Mouse (Mus musculus): Measurements from ENCODE around the gene Kmt2e. TPM values are rescaled to one million over a fixed set of nuclear protein-coding genes. Genes with fewer than 3 reads are reported as not detected.

The Kmt2e gene
- polyA plus RNA-seq, 1 experiment from 2014 or later: 178 TPM

- H3K9ac ChIP-seq (replicated peaks): no peak overlapping the region
- H3K4me1 ChIP-seq (replicated peaks): peaks cover 9% of the 10 kb centered on the region
- no peak for ATAC-seq
- WGBS: 95% methylated on average over 13 of the region's 13 CpGs
- no peaks in the 10 kb centered on the region for H3K27me3 ChIP-seq
- H3K27ac ChIP-seq: no peak overlapping the region
- H3K36me3 ChIP-seq: peaks cover 63% of the 10 kb centered on the region
- H3K4me3 ChIP-seq (replicated peaks): no peak overlapping the region
- no peak overlapping the region for H3K4me2 ChIP-seq (replicated peaks)
- H3K9me3 ChIP-seq: no peaks in the 10 kb centered on the region; the same call in 1 of the 2 replicates
These were observed 79.2 kb downstream of the Kmt2e start for GRCm38 (mm10) chr5:23513468-23513867.

- H3K4me1 ChIP-seq (replicated peaks): peaks cover 15% of the 10 kb centered on the region
- no peak overlapping the region for H3K4me2 ChIP-seq (replicated peaks)
- no peak overlapping the region for H3K9ac ChIP-seq (replicated peaks)
- H3K27ac ChIP-seq: no peak overlapping the region
- no peaks in the 10 kb centered on the region for H3K9me3 ChIP-seq
- WGBS: 94% methylated on average over 10 of the region's 10 CpGs
- H3K4me3 ChIP-seq (replicated peaks): no peak overlapping the region
- no peak for ATAC-seq
- H3K27me3 ChIP-seq: no peaks in the 10 kb centered on the region
- H3K36me3 ChIP-seq: peaks cover 54% of the 10 kb centered on the region
These were observed 80.8 kb downstream of the Kmt2e start for GRCm38 (mm10) chr5:23515038-23515437.

- Histone ChIP-seq H3K4me1 (replicated peaks) (peaks cover 15% of the 10 kb centered on the region), H3K4me2 (replicated peaks) (no peak overlapping the region), H3K27ac (peak overlapping the region; percentile 71), H3K27me3 (no peaks in the 10 kb centered on the region), H3K9me3 (no peaks in the 10 kb centered on the region), H3K9ac (replicated peaks) (no peak overlapping the region), H3K36me3 (peaks cover 55% of the 10 kb centered on the region), H3K4me3 (replicated peaks) (no peak overlapping the region)
- 32% methylated on average over 3 of the region's 3 CpGs for WGBS
- ATAC-seq: peak; percentile 83
These were observed 82.7 kb downstream of the Kmt2e start for GRCm38 (mm10) chr5:23516962-23517361.

- no peak overlapping the region for H3K4me3 ChIP-seq (replicated peaks)
- H3K27me3 ChIP-seq: no peaks in the 10 kb centered on the region
- H3K4me2 ChIP-seq (replicated peaks): no peak overlapping the region
- peaks cover 59% of the 10 kb centered on the region for H3K36me3 ChIP-seq
- H3K27ac ChIP-seq: peak overlapping the region; percentile 54; the same call in 1 of the 2 replicates
- H3K9ac ChIP-seq (replicated peaks): no peak overlapping the region
- no peak for ATAC-seq
- 71% methylated on average over 4 of the region's 4 CpGs for WGBS
- H3K9me3 ChIP-seq: no peaks in the 10 kb centered on the region
- peaks cover 15% of the 10 kb centered on the region for H3K4me1 ChIP-seq (replicated peaks)
These were observed 83.6 kb downstream of the Kmt2e start for GRCm38 (mm10) chr5:23517839-23518238.

GRCm38 (mm10) chr5:23518673-23519072 is 84.4 kb downstream of the Kmt2e start:
- H3K9me3 ChIP-seq: no peaks in the 10 kb centered on the region
- WGBS: 80% methylated on average over 3 of the region's 3 CpGs
- no peaks in the 10 kb centered on the region for H3K27me3 ChIP-seq
- H3K4me1 ChIP-seq (replicated peaks): peaks cover 15% of the 10 kb centered on the region
- no peak overlapping the region for H3K4me2 ChIP-seq (replicated peaks)
- H3K27ac ChIP-seq: 0 out of 2 replicates have a peak overlapping the region, but pooled peaks have one; percentile 32
- peaks cover 54% of the 10 kb centered on the region for H3K36me3 ChIP-seq
- 0 out of 2 replicates have a peak, but pooled peaks have one; percentile 13 for ATAC-seq
- no peak overlapping the region for H3K9ac ChIP-seq (replicated peaks)
- no peak overlapping the region for H3K4me3 ChIP-seq (replicated peaks)

GRCm38 (mm10) chr5:23519679-23520078 is 85.4 kb downstream of the Kmt2e start:
- WGBS: 91% methylated on average over 3 of the region's 3 CpGs
- H3K27me3 ChIP-seq: no peaks in the 10 kb centered on the region
- H3K9ac ChIP-seq (replicated peaks): no peak overlapping the region
- no peak overlapping the region for H3K4me3 ChIP-seq (replicated peaks)
- H3K27ac ChIP-seq: no peak overlapping the region
- no peaks in the 10 kb centered on the region for H3K9me3 ChIP-seq
- H3K36me3 ChIP-seq: peaks cover 54% of the 10 kb centered on the region
- no peak overlapping the region for H3K4me2 ChIP-seq (replicated peaks)
- no peak for ATAC-seq
- peaks cover 15% of the 10 kb centered on the region for H3K4me1 ChIP-seq (replicated peaks)

GRCm38 (mm10) chr5:23521645-23522044 is 87.4 kb downstream of the Kmt2e start:
- no peaks in the 10 kb centered on the region for H3K27me3 ChIP-seq
- peaks cover 50% of the 10 kb centered on the region for H3K36me3 ChIP-seq
- H3K9ac ChIP-seq (replicated peaks): no peak overlapping the region
- H3K4me3 ChIP-seq (replicated peaks): no peak overlapping the region
- peaks cover 15% of the 10 kb centered on the region for H3K4me1 ChIP-seq (replicated peaks)
- no peak overlapping the region for H3K27ac ChIP-seq
- H3K9me3 ChIP-seq: no peaks in the 10 kb centered on the region
- ATAC-seq: no peak
- no peak overlapping the region for H3K4me2 ChIP-seq (replicated peaks)
- WGBS: 95% methylated on average over 1 of the region's 1 CpGs

GRCm38 (mm10) chr5:23523936-23524335 is 89.7 kb downstream of the Kmt2e start:
- Histone ChIP-seq H3K4me2 (replicated peaks) (no peak overlapping the region), H3K36me3 (peaks cover 54% of the 10 kb centered on the region), H3K9me3 (no peaks in the 10 kb centered on the region), H3K27me3 (no peaks in the 10 kb centered on the region), H3K9ac (replicated peaks) (no peak overlapping the region), H3K4me3 (replicated peaks) (no peak overlapping the region), H3K27ac (no peak overlapping the region), H3K4me1 (replicated peaks) (peaks cover 5% of the 10 kb centered on the region; the same call in 1 of the 2 replicates)
- 91% methylated on average over 3 of the region's 3 CpGs for WGBS
- ATAC-seq: no peak

- Histone ChIP-seq H3K4me1 (replicated peaks) (no peaks in the 10 kb centered on the region), H3K36me3 (peaks cover 54% of the 10 kb centered on the region), H3K9ac (replicated peaks) (no peak overlapping the region), H3K27me3 (no peaks in the 10 kb centered on the region), H3K27ac (no peak overlapping the region), H3K4me3 (replicated peaks) (no peak overlapping the region), H3K9me3 (no peaks in the 10 kb centered on the region), H3K4me2 (replicated peaks) (no peak overlapping the region)
- WGBS: 78% methylated on average over 3 of the region's 3 CpGs
- ATAC-seq: no peak
These were observed 90.4 kb downstream of the Kmt2e start for GRCm38 (mm10) chr5:23524621-23525020.

GRCm38 (mm10) chr5:23531100-23531499 is 96.9 kb downstream of the Kmt2e start:
- Histone ChIP-seq H3K4me2 (replicated peaks) (no peak overlapping the region), H3K4me1 (replicated peaks) (no peaks in the 10 kb centered on the region), H3K4me3 (replicated peaks) (no peak overlapping the region), H3K36me3 (peaks cover 27% of the 10 kb centered on the region), H3K27me3 (no peaks in the 10 kb centered on the region), H3K9ac (replicated peaks) (no peak overlapping the region), H3K27ac (no peak overlapping the region), H3K9me3 (no peaks in the 10 kb centered on the region)
- WGBS: 97% methylated on average over 6 of the region's 6 CpGs
- ATAC-seq: no peak

- H3K27ac ChIP-seq: no peak overlapping the region
- H3K4me3 ChIP-seq (replicated peaks): no peak overlapping the region
- H3K4me1 ChIP-seq (replicated peaks): no peaks in the 10 kb centered on the region
- H3K27me3 ChIP-seq: no peaks in the 10 kb centered on the region
- WGBS: 91% methylated on average over 7 of the region's 7 CpGs
- H3K9me3 ChIP-seq: no peaks in the 10 kb centered on the region
- no peak overlapping the region for H3K4me2 ChIP-seq (replicated peaks)
- no peak for ATAC-seq
- no peak overlapping the region for H3K9ac ChIP-seq (replicated peaks)
- peaks cover 30% of the 10 kb centered on the region for H3K36me3 ChIP-seq
These were observed 97.4 kb downstream of the Kmt2e start for GRCm38 (mm10) chr5:23531541-23532096.

- no peaks in the 10 kb centered on the region for H3K4me1 ChIP-seq (replicated peaks)
- peaks cover 42% of the 10 kb centered on the region for H3K36me3 ChIP-seq
- H3K4me3 ChIP-seq (replicated peaks): no peak overlapping the region
- H3K27me3 ChIP-seq: no peaks in the 10 kb centered on the region
- ATAC-seq: no peak
- no peak overlapping the region for H3K9ac ChIP-seq (replicated peaks)
- 82% methylated on average over 7 of the region's 7 CpGs for WGBS
- no peak overlapping the region for H3K4me2 ChIP-seq (replicated peaks)
- H3K9me3 ChIP-seq: no peaks in the 10 kb centered on the region
- no peak overlapping the region for H3K27ac ChIP-seq
These were observed 101.5 kb downstream of the Kmt2e start for GRCm38 (mm10) chr5:23535692-23536091.

GRCm38 (mm10) chr5:23551687-23552086 is 117.4 kb downstream of the Kmt2e start:
- no peaks in the 10 kb centered on the region for H3K9me3 ChIP-seq
- no peak for ATAC-seq

More at GRCm38 (mm10) chr5:23551687-23552086, 117.4 kb downstream of the Kmt2e start:
- WGBS: 91% methylated on average over 5 of the region's 5 CpGs
- H3K36me3 ChIP-seq: peaks cover 9% of the 10 kb centered on the region; the same call in 1 of the 2 replicates
- H3K4me3 ChIP-seq (replicated peaks): no peak overlapping the region
- no peaks in the 10 kb centered on the region for H3K4me1 ChIP-seq (replicated peaks)
- H3K27ac ChIP-seq: no peak overlapping the region
- H3K9ac ChIP-seq (replicated peaks): no peak overlapping the region
- H3K27me3 ChIP-seq: no peaks in the 10 kb centered on the region
- H3K4me2 ChIP-seq (replicated peaks): no peak overlapping the region
